Mouse (Mus musculus): ENCODE data around the gene Klc1.

DNA sequence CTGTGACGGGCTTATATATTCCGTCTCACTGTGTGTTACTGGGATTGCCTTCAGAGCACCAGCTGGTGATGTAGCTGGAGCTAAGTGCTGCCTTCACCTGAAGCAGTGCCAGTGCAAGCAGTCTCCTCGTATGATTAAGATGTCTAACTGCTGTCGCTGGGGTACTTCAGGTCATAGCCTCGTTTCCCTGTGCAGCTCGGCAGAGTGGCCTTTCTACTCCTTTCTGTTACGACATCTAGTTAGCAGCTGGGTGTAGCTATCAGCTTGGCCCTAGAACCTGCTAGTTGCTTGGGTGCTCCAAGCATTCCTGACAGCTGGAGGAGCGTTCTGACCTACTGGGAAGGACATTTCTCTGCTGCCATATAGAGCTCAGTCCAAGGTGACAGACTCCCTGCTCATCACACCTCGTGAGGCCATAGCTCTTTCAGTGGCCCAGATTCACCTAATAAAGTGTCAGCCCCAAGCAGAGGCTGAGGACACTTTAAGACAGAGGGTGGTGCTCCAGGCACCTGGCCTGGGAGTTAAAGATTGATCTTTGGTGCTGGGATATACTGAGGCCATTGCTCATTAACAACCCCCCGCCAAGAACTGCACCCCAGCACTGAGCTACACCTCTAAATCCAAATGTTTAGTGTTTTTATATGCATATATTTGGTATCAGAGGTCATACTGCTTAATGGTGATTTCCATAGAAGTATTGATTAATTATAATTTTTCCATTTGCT, 42.0 kb downstream of the Klc1 start:
- TF ChIP-seq CTCF (IDR thresholded peaks at IDR 0.05; ENCODE audit: control insufficient read depth, insufficient read depth, low read length): no peak
- TF ChIP-seq POLR2A (IDR thresholded peaks at IDR 0.05; ENCODE audit: borderline replicate concordance, control insufficient read depth, low read depth, low read length): no peak
